Mouse (Mus musculus) layer of hippocampus, adult 8-10 months (tissue): ENCODE measurements around the gene Scn2a. TPM values are rescaled to one million over a fixed set of nuclear protein-coding genes. Genes with fewer than 3 reads are reported as not detected.

Source experiments
- DNase-seq, 2 experiments: peaks; one replicate each; pipeline ENCODE4 v3.0.0; 2022; ENCODE audit warnings: low spot score in 2 of 2
- total RNA-seq, 4 experiments: library from RNA; stranded (reverse); gene quantifications; 2 replicates each; pipeline ENCODE4 v1.2.4; 2022

The Scn2a gene
- 100 to 1,000 TPM; 216 to 259 (median 245) TPM for total RNA-seq

DNA sequence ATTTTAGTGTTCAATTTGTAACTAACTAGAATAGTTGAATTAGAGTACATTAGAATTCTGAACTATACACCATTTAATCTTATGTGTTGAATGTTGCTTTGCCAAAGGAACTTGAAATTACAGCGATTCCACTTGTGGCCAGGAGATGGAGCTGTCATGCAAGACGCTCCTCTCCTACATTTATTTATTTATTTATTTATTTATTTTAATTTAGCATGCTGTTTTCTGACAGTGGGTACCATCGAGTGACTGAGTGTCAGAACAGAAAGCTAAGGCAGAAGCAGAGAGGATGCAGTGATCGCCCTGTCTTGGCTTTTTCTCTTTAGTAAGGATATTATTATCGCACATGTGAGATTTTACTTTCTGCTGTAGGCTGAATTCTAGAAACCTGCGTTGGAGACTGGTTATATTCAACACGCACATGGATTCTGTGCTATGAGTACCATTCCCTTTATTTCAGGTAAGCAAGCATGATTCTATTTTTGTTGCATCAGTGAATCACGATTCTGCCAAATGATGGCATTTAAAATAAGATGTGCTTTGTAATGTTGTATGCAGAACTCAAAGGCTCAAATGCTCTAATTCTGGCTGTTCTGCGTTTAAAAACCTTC, at the start of gene Scn2a:
Gene Scn2a (plus strand): TSS at position 216 of the 611 bp plus-strand sequence.
- DNase-seq = peak; percentile 48 to 61

DNA sequence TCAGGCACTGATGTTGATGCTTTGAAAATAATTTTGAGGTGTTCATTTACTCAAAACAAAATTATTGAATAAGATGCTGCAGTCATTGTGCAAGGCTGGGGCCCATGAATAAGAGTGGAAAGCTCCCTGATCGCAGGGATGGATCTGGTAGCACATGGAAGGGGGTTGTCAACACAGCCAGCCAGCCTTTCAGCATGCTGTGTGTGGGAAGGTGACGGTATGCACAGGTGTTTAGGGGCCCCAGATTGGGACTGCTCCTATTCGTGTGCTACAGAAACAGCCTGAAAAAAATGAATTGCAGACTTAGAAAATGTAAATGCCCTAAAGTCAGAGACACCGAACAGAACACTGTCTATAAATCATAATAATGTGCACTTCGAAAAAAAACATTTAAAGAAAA, 32.9 kb upstream of the Scn2a start:
- DNase-seq = peak; percentile 48 to 58

DNA sequence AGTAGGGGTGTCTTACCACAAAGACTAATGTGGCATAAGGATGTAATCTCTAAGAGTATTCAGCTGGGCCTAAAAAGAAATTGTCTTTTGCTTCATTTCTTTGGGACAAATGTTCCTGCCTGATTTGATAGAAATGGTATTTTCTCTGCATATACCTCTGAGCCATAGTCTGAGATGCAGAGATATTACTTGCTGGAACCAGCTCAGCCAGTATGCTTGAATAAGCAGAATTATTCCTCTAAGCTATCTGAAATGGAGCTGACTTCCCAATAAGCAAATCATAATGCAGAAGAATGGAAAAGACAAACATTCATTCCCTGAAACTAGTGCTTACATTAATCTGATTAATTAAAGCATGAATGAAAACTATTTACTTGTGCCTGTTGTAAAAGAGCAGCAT, 12.8 kb upstream of the Scn2a start:
- DNase-seq = no peak

DNA sequence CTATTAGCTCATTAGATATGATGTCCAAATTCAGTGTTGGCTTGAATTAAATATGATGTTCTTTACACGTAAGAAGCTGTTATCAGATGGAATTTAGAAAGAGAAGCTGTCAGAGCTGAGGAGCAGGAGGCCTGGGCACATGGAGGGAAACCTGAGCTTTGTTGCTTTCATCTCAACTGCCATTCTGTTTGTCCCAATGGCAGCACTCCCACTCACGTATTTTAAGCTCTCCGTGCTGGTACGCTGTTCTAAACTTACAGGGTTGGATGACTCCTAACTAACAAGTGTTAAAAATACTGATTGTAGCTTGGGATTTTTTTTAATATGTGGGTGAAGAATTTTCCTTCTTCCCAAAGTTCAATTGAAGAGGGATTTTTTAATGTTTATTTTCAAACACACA, 8.7 kb upstream of the Scn2a start:
- no peak for DNase-seq

GRCm38 (mm10) chr2:65619781-65620180, 790 bp upstream of the Scn2a start:
- no peak for DNase-seq

GRCm38 (mm10) chr2:65621254-65621653, 683 bp downstream of the Scn2a start:
- DNase-seq = peak in 1 of 2 experiments; percentile 18

DNA sequence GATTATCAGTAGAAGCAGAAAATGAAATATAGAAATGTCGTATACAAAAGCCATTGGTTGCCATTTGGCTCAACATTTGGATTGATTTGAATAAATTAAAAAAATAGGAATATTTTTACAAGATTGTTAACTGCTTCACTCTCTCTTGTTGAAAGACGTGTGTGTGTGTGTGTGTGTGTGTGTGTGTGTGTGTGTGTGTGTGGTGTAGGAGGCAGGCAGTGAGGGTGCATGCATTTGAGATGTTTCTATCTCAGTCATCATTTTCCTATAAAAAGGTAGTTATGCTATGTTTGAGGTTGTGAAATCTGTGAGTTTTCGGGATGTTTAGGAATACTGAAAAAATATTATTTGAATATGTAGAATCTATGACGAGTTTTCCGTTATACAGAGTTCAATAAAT, 1.3 kb downstream of the Scn2a start:
- DNase-seq = no peak

- no peak for DNase-seq
Measured at GRCm38 (mm10) chr2:65652636-65653035, 32.1 kb downstream of the Scn2a start.

DNA sequence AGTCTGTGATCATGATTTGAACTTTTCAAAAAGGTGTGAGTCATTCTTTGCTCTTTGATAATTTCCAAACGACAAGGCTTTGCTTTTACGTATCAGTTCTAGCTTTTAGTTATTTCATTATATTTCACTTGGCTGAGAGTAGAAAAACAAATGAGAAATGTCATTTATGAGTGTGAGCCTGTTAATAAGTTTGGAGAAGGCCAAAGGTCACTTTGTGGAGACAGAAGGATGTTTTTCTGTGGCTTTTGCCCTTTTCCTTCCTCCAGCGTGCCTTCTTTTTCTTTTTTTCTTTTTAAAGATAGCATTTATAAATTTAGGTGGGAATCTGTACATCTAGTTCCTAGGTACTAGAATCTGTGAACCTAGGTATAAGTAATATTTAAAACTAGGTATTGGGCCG, 36.5 kb downstream of the Scn2a start:
- DNase-seq = no peak

DNA sequence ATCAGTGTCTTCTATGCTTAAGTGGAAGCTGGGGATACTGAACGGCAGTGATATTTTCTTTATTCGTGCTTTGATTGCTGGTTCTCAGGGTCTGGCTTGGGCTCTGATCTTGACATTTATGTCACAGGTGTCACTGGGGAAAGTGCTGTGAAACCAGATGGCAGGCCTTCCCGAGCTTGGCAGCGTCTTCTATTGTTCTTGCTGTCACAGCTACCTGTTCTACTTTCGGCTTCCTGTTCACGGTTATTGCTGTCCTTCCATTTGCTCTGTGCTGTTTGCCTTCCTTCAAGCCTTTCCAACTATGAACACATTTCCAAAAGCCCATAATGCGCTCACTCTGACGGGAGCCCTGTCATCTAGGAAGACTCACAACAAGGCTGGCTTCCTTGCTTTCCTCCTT, 37.9 kb downstream of the Scn2a start:
- no peak for DNase-seq

GRCm38 (mm10) chr2:65663892-65664291, 43.3 kb downstream of the Scn2a start:
- DNase-seq = no peak

GRCm38 (mm10) chr2:65664481-65664880, 43.9 kb downstream of the Scn2a start:
- DNase-seq = no peak

DNA sequence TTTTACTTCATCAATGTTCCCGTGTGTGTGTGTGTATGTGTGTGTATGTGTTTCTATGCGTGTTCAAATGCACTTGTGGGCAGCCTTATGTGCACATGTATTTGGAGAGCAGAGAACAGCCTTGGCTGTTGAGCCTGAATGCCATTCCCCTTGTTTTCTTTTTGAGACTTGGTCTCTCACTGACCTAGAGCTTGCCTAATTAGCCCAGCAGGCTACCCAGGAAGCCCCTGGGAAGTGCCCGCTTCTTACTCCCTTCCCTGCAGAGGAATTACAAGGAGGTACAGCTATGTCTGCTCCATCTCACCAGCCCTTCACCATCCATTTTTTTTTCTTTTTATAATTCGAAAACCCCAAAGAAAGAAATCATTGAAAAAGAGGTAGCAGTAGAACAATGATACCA, 44.6 kb downstream of the Scn2a start:
- no peak for DNase-seq

DNA sequence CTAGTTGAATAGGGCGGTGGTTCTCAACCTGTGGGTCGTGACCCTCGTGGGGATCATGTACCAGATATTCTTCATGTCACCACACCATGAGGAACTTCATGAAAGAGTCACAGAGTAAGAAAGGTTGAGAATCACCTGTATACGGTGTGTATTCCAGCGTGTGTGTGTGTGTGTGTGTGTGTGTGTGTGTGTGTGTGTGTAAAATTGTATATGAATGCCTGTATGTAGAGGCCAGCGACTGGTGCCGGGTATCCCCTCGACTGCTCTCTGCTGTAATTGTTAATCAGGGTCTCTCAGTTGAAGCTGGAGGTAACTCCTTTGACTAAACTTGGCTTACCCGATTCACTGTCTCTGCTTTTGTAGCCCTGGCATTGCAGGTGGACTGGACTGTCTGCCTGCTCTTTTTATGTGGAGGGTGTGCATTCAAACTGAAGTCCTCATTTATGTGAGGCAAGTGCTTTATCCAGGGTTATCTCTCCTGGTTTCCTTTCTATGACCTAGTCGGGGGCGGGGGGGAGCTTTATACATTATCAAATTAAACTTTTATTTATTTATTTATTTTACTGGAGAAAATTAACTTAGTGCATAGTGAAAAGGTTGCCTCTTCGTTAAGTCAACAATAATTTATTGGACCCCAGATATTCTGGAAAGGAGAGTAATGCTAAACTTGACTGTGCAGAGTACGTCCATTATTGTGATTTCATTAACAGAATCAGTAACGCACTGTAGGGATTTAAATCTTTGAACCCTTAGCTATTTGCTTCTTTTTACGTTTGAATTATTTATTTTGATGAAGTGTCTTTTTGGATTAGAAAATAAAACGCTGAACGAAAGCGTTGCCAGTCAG, 47.2 kb downstream of the Scn2a start:
- no peak for DNase-seq

DNA sequence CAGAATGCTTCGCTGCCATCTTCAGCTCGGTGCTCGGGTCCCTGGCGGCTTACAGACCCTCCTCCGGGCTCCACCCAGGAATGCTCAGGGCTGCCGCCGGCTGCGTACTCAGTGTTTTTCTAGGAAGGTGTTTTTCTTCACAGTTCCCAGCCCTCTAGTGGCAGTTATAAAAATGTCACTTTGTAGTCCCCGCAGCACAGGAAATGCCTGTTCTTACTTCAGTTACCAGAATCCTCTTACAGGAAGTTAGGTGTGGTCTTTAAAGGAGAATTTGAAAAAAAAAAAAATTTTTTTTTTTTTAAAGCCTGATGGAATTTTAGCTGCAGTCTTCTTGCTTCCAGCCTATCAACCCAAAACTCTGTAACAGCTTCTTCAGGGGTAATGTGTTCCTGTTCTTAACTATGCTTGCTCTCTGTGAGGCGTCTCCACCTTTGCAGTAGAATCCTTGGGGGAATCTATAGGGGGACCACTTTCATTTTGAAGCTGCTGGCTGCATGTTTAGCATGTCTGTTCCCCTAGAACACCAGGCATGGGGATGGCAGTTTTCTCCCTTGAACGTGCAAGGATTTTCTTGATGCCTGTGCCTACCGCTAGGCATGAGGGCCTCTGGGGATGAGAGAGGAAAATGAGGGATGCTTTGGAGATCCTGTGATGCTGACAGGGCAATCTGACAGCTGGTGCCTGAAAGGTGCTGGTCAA, 48.0 kb downstream of the Scn2a start:
- peak; percentile 81 to 85 for DNase-seq

- no peak for DNase-seq
Measured at GRCm38 (mm10) chr2:65669561-65669960, 49.0 kb downstream of the Scn2a start.

- no peak for DNase-seq
Measured at GRCm38 (mm10) chr2:65670153-65670817, 49.7 kb downstream of the Scn2a start.

DNA sequence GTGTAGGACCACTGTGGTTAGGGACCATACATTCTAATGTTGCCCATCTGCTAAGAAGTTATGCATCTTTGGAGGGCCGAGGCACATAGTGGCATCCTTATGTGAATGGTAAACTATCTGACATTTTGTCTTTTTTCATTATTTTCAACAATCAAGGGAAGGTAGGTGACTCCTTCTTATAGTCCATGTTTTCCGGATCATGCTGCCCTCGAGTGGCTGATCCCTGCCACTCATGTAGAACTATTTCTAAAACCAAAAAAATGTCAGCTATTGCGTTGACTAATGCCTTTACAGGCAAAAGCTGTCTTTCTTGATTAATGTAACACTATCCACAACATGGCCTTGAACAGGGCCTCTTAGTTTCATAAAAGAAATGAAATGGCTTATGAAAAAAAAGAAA, 59.0 kb downstream of the Scn2a start:
- no peak for DNase-seq

GRCm38 (mm10) chr2:65685151-65685550, 64.6 kb downstream of the Scn2a start:
- DNase-seq = no peak

- peak; percentile 74 to 77 for DNase-seq
Measured at GRCm38 (mm10) chr2:65690456-65691184, 70.0 kb downstream of the Scn2a start.

GRCm38 (mm10) chr2:65694485-65694884, 73.9 kb downstream of the Scn2a start:
- no peak for DNase-seq
